Mouse (Mus musculus): ENCODE measurements around the gene Foxk2.

- no peak for TF ChIP-seq CTCF (conservative IDR thresholded peaks at IDR 0.05; ENCODE audit: low read length)
- no peak for TF ChIP-seq NANOG (IDR thresholded peaks at IDR 0.05; ENCODE audit: borderline replicate concordance, low read length)
These were observed 38.7 kb downstream of the Foxk2 start for GRCm38 (mm10) chr11:121298493-121298892.
